Mouse (Mus musculus) layer of hippocampus, adult 9-11 months (tissue): Measurements from ENCODE around the gene Arpp19.
A peak's percentile ranks its signal among the peaks of the same experiment; 100 is the strongest.

Experiments
- DNase-seq: peaks from one replicate; pipeline ENCODE4 v3.0.0; 2022

Gene Arpp19

GRCm38 (mm10) chr9:75040566-75040965, 3.2 kb downstream of the Arpp19 start:
- DNase-seq = no peak

GRCm38 (mm10) chr9:75041840-75042525, 4.6 kb downstream of the Arpp19 start:
- no peak for DNase-seq

- no peak for DNase-seq
Observed at GRCm38 (mm10) chr9:75043191-75043590, 5.8 kb downstream of the Arpp19 start.

GRCm38 (mm10) chr9:75047079-75047478, 9.7 kb downstream of the Arpp19 start:
- DNase-seq = no peak

- peak; percentile 25 for DNase-seq
Observed at GRCm38 (mm10) chr9:75049100-75049499, 11.7 kb downstream of the Arpp19 start.

GRCm38 (mm10) chr9:75050003-75050402, 12.6 kb downstream of the Arpp19 start:
- peak; percentile 78 for DNase-seq

GRCm38 (mm10) chr9:75051841-75052240, 14.4 kb downstream of the Arpp19 start:
- DNase-seq = no peak

GRCm38 (mm10) chr9:75055046-75055445, 17.6 kb downstream of the Arpp19 start:
- DNase-seq = no peak

- no peak for DNase-seq
Observed at GRCm38 (mm10) chr9:75064678-75065331, 27.4 kb downstream of the Arpp19 start.

GRCm38 (mm10) chr9:75070457-75071028, 33.1 kb downstream of the Arpp19 start, which contains the start of gene Myo5a:
Gene Myo5a, plus strand, starts transcription at chr9:75071015.
- DNase-seq = no peak

- DNase-seq = peak; percentile 80
Observed at GRCm38 (mm10) chr9:75071029-75071705, 33.8 kb downstream of the Arpp19 start.

- peak; percentile 15 for DNase-seq
Observed at GRCm38 (mm10) chr9:75071706-75072192, 34.3 kb downstream of the Arpp19 start.

- no peak for DNase-seq
Observed at GRCm38 (mm10) chr9:75072361-75072760, 34.9 kb downstream of the Arpp19 start.

- no peak for DNase-seq
Observed at GRCm38 (mm10) chr9:75077191-75077590, 39.8 kb downstream of the Arpp19 start.

GRCm38 (mm10) chr9:75085242-75085824, 47.9 kb downstream of the Arpp19 start:
- DNase-seq = no peak

- DNase-seq = no peak
Observed at GRCm38 (mm10) chr9:75087823-75088222, 50.4 kb downstream of the Arpp19 start.

- DNase-seq = no peak
Observed at GRCm38 (mm10) chr9:75089285-75089684, 51.9 kb downstream of the Arpp19 start.

- DNase-seq = no peak
Observed at GRCm38 (mm10) chr9:75092134-75092533, 54.7 kb downstream of the Arpp19 start.

GRCm38 (mm10) chr9:75094762-75095161, 57.3 kb downstream of the Arpp19 start:
- DNase-seq = no peak

- no peak for DNase-seq
Observed at GRCm38 (mm10) chr9:75098937-75099336, 61.5 kb downstream of the Arpp19 start.

GRCm38 (mm10) chr9:75100157-75100781, 62.9 kb downstream of the Arpp19 start:
- DNase-seq = no peak

- no peak for DNase-seq
Observed at GRCm38 (mm10) chr9:75102131-75102530, 64.7 kb downstream of the Arpp19 start.
